Mouse (Mus musculus) regulatory T cell (primary cell): Measurements from ENCODE around the gene Nfia.

ENCODE experiments used
- in situ Hi-C: fragments of 300-600 bp; cut with MboI, MseI; formaldehyde crosslinking; loops from one replicate; pipeline ENCODE4 v1.15.1; 2025; ENCODE audit warnings: high pct_unique_total_duplicates

The Nfia gene

GRCm38 (mm10) chr4:98118761-98119675, 346.5 kb downstream of the Nfia start:
- in situ Hi-C loops: no loop called here

DNA sequence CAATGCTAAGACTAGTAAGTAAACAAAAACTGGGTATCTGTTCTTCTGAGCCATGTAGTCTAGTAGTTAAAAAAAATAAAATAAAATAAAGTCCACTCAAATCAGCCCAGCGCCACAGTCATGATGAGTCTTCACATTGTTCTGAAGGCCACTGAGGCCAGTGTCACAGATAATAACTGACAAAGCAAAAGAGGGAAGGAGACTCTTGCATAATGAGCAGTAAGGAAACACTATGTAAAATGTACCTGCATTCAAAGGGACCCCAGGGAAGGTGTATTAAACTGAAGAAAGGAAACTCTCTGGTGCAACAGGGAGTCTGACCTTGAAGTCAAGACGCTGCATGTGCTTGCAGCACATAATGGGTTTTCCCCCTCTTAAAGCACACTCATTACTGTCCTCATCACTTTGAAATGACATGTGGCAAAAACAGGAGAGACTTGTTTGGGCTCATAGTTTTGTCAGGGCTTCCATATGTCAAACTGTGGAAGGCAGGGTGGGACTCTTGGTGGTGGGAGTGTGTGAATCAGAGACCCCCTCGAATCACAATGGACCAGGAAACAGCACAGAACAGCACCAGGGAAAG, 347.5 kb downstream of the Nfia start:
- in situ Hi-C loops: no loop called here

- in situ Hi-C loops: no loop called here
Measured at GRCm38 (mm10) chr4:98120706-98121340, 348.3 kb downstream of the Nfia start.

DNA sequence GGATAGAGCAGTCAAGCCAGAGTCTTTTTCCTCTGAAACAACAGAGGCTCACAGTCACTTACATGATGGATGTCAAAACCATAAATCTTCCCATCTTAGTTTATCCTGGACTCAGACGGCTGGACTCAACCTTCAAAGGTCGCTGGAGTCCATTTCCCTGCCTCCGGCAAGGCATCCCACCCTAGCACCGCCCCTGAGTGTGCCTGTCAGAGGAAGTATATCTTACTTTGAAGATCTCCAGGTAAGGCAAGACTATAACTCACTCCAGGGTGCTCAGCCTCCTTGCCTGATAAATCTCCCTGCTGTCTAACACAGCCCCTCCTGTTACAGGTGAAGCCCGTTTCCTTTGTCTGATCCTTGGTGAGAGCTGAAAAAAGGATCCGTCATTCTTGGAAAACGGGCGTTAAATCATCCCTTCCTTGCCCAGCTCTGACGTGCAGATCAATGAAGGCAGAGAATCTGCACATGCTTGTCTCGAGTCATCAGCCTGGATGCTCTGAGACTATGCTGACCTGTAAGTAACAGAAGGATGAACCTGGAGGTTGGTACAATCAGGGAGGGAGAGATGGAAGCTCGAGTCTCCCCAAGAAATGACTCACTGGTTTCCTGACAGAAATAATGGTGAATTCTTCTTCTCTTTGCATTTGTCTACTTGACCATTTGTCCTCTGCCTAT, 353.6 kb downstream of the Nfia start:
- in situ Hi-C loops: no loop called here

GRCm38 (mm10) chr4:98130798-98131197, 358.3 kb downstream of the Nfia start:
- in situ Hi-C loops: no loop called here

- in situ Hi-C loops: no loop called here
Measured at GRCm38 (mm10) chr4:98134027-98134426, 361.5 kb downstream of the Nfia start.

DNA sequence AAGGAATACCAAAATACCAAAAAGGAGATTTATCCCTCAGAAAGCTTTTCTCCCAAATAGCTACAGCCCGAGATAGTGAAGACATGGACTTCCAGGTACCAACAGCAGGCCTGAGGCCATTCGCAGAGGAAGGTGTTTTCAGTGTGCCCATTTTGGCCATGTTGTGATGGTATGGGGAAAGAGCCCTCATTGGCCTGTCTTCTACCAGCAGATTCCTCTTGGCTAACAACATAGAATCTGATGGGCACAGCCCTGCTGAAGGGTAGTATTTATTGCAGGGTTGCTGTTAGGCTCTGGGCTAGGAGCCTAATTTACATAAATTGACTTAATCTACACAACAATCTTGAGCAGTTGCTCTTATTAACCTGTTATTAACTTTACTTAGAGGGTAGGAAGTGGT, 363.5 kb downstream of the Nfia start:
- in situ Hi-C loops: no loop called here

GRCm38 (mm10) chr4:98142879-98143436, 370.4 kb downstream of the Nfia start:
- in situ Hi-C loops: no loop called here

DNA sequence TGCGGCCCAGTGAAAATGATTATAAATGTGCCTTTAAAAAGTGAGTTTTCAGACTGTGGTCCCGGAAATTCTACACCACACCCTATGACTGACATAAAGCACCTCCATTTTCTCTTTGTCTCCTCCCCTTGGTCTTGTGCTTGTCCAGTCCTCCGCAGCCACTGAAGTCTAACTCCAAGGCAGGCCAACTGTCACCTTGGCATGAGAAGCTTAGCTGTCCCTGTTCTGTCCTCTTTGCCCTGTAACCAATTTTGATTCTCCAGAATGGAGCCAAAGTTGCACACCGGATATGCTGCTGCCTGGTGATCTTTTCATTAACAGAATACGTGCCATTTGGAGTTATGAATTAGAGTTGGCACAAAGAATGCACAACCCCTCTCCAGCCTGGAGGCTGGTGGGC, 378.0 kb downstream of the Nfia start:
- in situ Hi-C loops: no loop called here

GRCm38 (mm10) chr4:98157921-98158320, 385.4 kb downstream of the Nfia start:
- in situ Hi-C loops: no loop called here

GRCm38 (mm10) chr4:98166379-98166778, 393.8 kb downstream of the Nfia start:
- in situ Hi-C loops: no loop called here
